Mouse (Mus musculus): Measurements from ENCODE around the gene Optc.

Optc gene

DNA sequence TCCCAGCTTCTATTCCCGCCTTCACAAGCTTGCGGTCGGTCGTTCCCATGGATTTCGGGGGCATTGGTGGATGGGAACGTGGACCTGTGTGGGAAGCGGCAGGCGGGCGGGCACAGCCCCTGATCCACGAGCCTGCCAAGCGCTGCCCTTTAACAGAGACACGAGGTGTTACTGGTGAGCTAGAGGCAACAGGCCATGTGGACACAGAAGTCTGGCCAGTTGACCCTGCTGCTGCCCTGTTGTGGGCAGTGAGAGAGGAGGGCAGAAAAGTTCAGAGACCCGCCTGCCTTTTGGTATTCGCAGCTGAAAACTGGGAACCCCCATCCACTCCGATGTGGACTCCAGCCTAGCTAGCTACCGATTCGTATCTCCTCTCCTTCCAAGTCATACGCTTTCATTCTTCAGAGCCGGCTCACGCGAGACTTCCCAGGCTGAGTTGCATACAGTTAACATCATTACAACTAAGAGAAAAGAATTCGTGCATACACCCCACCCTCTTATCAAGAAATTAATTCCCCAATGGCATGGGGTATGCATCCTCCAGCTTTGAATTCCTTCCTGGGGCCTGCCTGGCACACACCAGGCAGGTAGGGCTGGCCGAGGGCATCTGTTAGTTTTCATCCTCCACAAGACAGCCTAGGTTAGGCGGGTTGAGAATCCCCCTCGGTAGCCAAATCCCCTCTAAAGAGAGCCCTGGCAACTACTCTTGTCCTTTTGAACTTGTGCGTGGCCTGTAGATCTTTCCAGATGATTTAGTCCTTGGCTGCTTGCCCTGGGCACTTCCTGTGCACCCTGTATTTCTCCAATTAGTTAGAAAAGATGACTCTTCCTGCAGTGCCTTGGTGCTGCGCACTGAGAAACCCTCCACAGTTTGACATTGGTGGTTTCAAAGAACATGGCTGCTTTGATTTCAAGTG, 1.1 kb upstream of the Optc start:
- no peaks in the 10 kb centered on the region for H3K27me3 ChIP-seq (ENCODE audit: control insufficient read depth, insufficient read depth, low read length, poor library complexity, severe bottlenecking)
- no peak for DNase-seq (ENCODE audit: low read depth, low spot score)
- H3K36me3 ChIP-seq (ENCODE audit: control insufficient read depth, insufficient read depth, low read length, poor library complexity, severe bottlenecking) = no peaks in the 10 kb centered on the region

GRCm38 (mm10) chr1:133906420-133906819, 1.4 kb downstream of the Optc start:
- DNase-seq (ENCODE audit: low read depth, low spot score) = no peak
- H3K27me3 ChIP-seq (ENCODE audit: control insufficient read depth, insufficient read depth, low read length, poor library complexity, severe bottlenecking) = no peaks in the 10 kb centered on the region
- no peaks in the 10 kb centered on the region for H3K36me3 ChIP-seq (ENCODE audit: control insufficient read depth, insufficient read depth, low read length, poor library complexity, severe bottlenecking)

DNA sequence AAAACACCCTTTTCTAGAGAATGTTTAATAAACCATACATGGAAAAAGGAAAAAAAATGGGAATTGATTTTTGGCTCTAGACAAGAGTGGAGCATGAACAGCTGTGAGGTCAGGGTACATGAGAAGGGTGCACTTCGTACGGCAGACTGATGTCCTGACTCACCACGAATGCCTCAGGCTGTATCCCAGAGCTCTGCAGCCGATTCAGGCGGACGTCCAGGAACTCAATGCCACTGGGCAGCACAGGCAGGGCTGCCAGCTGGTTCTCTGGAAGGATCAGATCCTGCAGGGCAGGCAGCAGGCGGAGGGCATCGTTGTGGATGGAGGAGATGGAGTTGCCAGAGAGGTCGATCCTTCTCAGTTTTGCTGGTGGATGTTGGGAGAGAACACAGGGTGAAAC, 7.0 kb downstream of the Optc start:
- no peaks in the 10 kb centered on the region for H3K27me3 ChIP-seq (ENCODE audit: control insufficient read depth, insufficient read depth, low read length, poor library complexity, severe bottlenecking)
- H3K36me3 ChIP-seq (ENCODE audit: control insufficient read depth, insufficient read depth, low read length, poor library complexity, severe bottlenecking) = no peaks in the 10 kb centered on the region
- DNase-seq (ENCODE audit: low read depth, low spot score) = no peak

DNA sequence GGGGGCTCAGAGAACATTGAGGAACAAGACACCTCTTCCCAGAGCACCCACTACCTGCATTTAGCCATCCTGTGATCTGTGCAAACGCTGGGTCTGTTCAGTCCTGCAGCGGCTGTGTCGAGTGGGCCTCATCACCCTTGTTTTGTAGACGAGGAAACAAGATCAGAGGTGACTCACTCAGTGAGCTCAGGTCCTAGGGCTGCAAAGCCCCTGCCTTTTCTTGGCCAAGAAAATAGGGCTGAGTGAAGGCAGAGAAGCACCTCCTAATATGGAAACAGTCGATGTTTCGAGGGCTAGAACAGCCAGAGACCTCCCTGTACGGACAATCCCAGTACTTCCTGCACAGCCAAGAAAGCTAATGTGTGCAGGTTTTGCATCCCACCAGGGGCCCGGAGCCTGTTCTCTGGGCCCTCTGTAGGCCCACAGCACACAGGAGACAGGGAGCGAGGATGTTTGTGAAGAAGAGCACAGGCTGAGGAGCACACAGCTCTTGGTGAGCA, 8.7 kb downstream of the Optc start:
- no peaks in the 10 kb centered on the region for H3K36me3 ChIP-seq (ENCODE audit: control insufficient read depth, insufficient read depth, low read length, poor library complexity, severe bottlenecking)
- no peaks in the 10 kb centered on the region for H3K27me3 ChIP-seq (ENCODE audit: control insufficient read depth, insufficient read depth, low read length, poor library complexity, severe bottlenecking)
- no peak for DNase-seq (ENCODE audit: low read depth, low spot score)

DNA sequence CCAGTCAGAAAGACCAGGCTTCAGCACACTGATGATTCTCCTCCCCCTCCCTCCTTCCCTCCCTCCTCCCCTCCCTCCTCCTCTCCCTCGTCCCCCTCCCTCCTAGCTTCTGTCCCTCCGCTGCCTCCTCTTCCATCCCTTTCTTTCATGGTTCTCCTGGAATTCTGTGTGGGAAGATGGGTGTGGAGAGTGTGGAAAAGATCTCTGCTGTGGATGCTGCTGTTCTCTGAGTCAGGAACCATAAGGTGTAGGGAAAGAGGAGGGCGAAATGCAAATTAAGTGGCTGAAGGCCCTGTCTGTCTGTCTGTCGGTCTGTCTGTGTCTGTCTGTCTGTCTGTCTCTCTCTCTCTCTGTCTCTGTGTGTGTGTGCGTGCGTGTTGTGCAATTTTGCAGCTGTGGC, 10.5 kb downstream of the Optc start:
- DNase-seq (ENCODE audit: low read depth, low spot score) = no peak
- no peaks in the 10 kb centered on the region for H3K36me3 ChIP-seq (ENCODE audit: control insufficient read depth, insufficient read depth, low read length, poor library complexity, severe bottlenecking)
- H3K27me3 ChIP-seq (ENCODE audit: control insufficient read depth, insufficient read depth, low read length, poor library complexity, severe bottlenecking) = no peaks in the 10 kb centered on the region

DNA sequence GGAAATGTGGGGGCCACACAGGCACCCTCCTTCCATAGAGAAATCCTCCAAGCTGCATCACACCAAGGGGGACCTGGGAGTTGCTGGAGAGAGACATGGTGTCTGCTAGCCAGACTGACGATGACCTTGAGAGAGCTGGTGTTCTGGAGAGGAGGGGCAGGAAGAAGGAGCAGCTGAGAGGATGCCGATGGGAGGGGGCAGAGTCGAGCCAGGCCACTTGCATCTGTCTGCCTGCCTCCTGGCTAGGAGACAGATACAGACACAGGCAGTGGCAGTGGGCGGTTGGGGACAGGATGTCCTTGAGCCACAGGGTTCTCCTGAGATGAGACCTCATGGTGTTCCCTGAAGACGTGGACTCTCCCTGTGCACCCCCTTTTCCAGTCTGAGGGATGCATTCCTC, 16.3 kb downstream of the Optc start:
- no peak for DNase-seq (ENCODE audit: low read depth, low spot score)
- no peaks in the 10 kb centered on the region for H3K27me3 ChIP-seq (ENCODE audit: control insufficient read depth, insufficient read depth, low read length, poor library complexity, severe bottlenecking)
- no peaks in the 10 kb centered on the region for H3K36me3 ChIP-seq (ENCODE audit: control insufficient read depth, insufficient read depth, low read length, poor library complexity, severe bottlenecking)

GRCm38 (mm10) chr1:133889949-133890598, 17.7 kb downstream of the Optc start:
- Histone ChIP-seq H3K36me3 (ENCODE audit: control insufficient read depth, insufficient read depth, low read length, poor library complexity, severe bottlenecking) (no peaks in the 10 kb centered on the region), H3K27me3 (ENCODE audit: control insufficient read depth, insufficient read depth, low read length, poor library complexity, severe bottlenecking) (no peaks in the 10 kb centered on the region)
- no peak for DNase-seq (ENCODE audit: low read depth, low spot score)

- Histone ChIP-seq H3K27me3 (ENCODE audit: control insufficient read depth, insufficient read depth, low read length, poor library complexity, severe bottlenecking) (no peaks in the 10 kb centered on the region), H3K36me3 (ENCODE audit: control insufficient read depth, insufficient read depth, low read length, poor library complexity, severe bottlenecking) (no peaks in the 10 kb centered on the region)
- no peak for DNase-seq (ENCODE audit: low read depth, low spot score)
Measured at GRCm38 (mm10) chr1:133887538-133888250, 20.1 kb downstream of the Optc start.

DNA sequence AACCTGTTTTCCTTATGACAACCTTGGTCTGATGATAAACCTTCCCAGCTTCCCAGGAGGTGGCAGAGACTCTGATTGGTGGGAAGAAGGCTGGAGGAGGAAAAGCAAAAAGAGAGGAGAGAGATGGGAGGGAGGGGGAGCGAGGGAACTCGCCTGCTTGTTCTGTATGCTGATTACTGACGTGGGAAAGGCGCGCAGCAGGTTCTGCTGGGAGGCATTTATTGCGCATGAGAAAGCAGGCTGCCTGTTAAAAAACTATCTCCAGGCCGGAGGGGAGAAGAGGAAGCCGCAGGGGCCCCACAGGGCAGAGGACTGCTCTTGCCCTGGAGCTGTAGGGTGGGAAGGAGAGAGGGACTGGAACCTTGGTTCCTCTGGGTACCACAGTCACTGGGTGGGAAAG, 20.8 kb downstream of the Optc start:
- Histone ChIP-seq H3K36me3 (ENCODE audit: control insufficient read depth, insufficient read depth, low read length, poor library complexity, severe bottlenecking) (no peaks in the 10 kb centered on the region), H3K27me3 (ENCODE audit: control insufficient read depth, insufficient read depth, low read length, poor library complexity, severe bottlenecking) (no peaks in the 10 kb centered on the region)
- no peak for DNase-seq (ENCODE audit: low read depth, low spot score)

- DNase-seq (ENCODE audit: low read depth, low spot score) = no peak
- Histone ChIP-seq H3K27me3 (ENCODE audit: control insufficient read depth, insufficient read depth, low read length, poor library complexity, severe bottlenecking) (no peaks in the 10 kb centered on the region), H3K36me3 (ENCODE audit: control insufficient read depth, insufficient read depth, low read length, poor library complexity, severe bottlenecking) (no peaks in the 10 kb centered on the region)
Measured at GRCm38 (mm10) chr1:133886431-133886830, 21.4 kb downstream of the Optc start.

GRCm38 (mm10) chr1:133885811-133886210, 22.0 kb downstream of the Optc start:
- no peaks in the 10 kb centered on the region for H3K36me3 ChIP-seq (ENCODE audit: control insufficient read depth, insufficient read depth, low read length, poor library complexity, severe bottlenecking)
- no peaks in the 10 kb centered on the region for H3K27me3 ChIP-seq (ENCODE audit: control insufficient read depth, insufficient read depth, low read length, poor library complexity, severe bottlenecking)
- no peak for DNase-seq (ENCODE audit: low read depth, low spot score)

DNA sequence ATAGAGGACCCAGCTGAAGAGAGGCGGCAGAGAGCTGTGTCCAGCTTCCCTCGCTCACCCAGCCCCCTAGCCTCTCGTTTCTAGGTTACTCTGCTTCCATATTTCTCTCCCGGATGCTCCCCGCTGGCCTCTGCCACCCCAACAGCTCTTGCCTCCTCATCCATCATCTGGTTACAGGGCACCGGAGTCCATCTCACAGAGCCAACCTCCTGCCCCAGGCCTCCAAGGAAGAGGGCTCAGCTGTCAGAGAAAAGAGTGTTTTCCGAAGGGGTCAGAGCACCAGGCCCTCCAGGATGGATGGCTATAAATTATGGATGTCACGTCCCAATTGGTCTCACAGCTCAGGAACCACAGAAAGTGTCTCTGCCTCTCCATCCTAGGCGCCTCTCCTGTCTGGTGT, 23.1 kb downstream of the Optc start:
- Histone ChIP-seq H3K27me3 (ENCODE audit: control insufficient read depth, insufficient read depth, low read length, poor library complexity, severe bottlenecking) (no peaks in the 10 kb centered on the region), H3K36me3 (ENCODE audit: control insufficient read depth, insufficient read depth, low read length, poor library complexity, severe bottlenecking) (no peaks in the 10 kb centered on the region)
- no peak for DNase-seq (ENCODE audit: low read depth, low spot score)

GRCm38 (mm10) chr1:133884090-133884489, 23.7 kb downstream of the Optc start:
- no peak for DNase-seq (ENCODE audit: low read depth, low spot score)
- Histone ChIP-seq H3K27me3 (ENCODE audit: control insufficient read depth, insufficient read depth, low read length, poor library complexity, severe bottlenecking) (no peaks in the 10 kb centered on the region), H3K36me3 (ENCODE audit: control insufficient read depth, insufficient read depth, low read length, poor library complexity, severe bottlenecking) (no peaks in the 10 kb centered on the region)

DNA sequence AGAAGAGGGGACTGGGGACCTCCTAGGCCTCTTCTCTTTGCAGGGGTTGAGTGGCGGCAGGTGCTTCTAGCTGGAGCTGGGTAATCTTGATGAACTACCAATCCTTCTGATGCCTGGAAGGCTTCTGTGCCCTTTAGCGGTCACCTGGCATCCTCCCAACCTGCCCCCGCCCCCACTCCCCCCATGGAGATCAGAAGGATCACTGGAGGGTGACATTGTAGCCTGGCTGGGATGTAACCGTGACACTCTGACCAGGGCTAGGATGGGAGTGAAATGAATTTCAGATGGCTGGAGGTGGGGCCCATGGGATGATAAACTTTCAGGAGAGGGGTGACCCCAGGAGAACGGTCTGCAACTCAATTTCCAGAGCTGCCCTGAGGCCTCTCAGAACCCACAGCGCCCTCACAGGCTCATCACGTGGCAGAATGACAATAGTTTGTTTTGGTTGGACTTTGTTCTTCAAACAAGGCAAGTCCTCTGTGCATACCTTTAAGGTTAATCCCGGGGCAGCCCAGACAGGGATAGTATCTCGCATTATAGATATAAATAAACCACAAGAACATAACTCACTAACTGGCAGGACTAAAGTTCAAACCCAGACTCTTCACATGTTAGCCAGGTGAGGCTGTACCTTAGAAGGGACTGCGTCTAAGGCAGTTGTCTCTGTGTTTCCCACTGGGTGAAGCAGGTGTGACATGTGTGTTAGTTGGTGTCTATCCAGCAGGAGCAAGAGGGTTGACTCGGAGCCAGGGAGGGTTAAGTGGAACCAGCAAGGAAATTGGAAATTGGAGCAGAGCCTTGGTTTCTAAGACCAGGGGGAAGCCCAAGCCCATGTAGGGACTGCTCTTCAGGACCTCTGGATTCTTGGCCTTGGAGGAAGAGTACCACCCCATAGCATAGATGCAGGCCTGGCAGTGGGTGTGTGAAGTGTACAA, 25.2 kb downstream of the Optc start:
- no peak for DNase-seq (ENCODE audit: low read depth, low spot score)
- no peaks in the 10 kb centered on the region for H3K36me3 ChIP-seq (ENCODE audit: control insufficient read depth, insufficient read depth, low read length, poor library complexity, severe bottlenecking)
- H3K27me3 ChIP-seq (ENCODE audit: control insufficient read depth, insufficient read depth, low read length, poor library complexity, severe bottlenecking) = no peaks in the 10 kb centered on the region

Measured in splenic B cell, adult 2 months (primary cell).